Mouse (Mus musculus) midbrain, embryonic 11.5 days (tissue): Measurements from ENCODE around the gene Sohlh2. TPM values are rescaled to one million over a fixed set of nuclear protein-coding genes. Genes with fewer than 3 reads are reported as not detected.

Source experiments
- ATAC-seq: fragments of 200-750 bp; cut with Nextera tagmentation; 2 replicates; pipeline ENCODE4 v1.8.0; 2017; ENCODE audit warnings: moderate TSS enrichment, moderate library complexity; ENCODE audit not compliant: low FRiP score
- DNase-seq: peaks from one replicate; pipeline ENCODE4 v3.0.0; 2015; ENCODE audit warnings: low spot score; ENCODE audit errors: missing footprints
- H3K27ac ChIP-seq: fragments of 300-500 bp; sonication (generic); 2 replicates; pipeline ENCODE4 v1.5.1; 2014; ENCODE audit warnings: low read depth, low read length
- H3K27me3 ChIP-seq: fragments of 300-500 bp; sonication (generic); 2 replicates; pipeline ENCODE4 v1.6.1; 2014; ENCODE audit warnings: mild to moderate bottlenecking, low read length, moderate library complexity, mixed read lengths; ENCODE audit not compliant: control insufficient read depth, insufficient read depth
- H3K36me3 ChIP-seq: fragments of 300-500 bp; sonication (generic); 2 replicates; pipeline ENCODE4 v1.6.1; 2014; ENCODE audit warnings: mild to moderate bottlenecking, low read length, moderate library complexity, mixed read lengths; ENCODE audit not compliant: control insufficient read depth, insufficient read depth
- H3K4me1 ChIP-seq: fragments of 300-500 bp; sonication (generic); 2 replicates; pipeline ENCODE4 v1.6.1; 2014; ENCODE audit warnings: low read length; ENCODE audit not compliant: control insufficient read depth, insufficient read depth
- H3K4me2 ChIP-seq: fragments of 300-500 bp; sonication (generic); 2 replicates; pipeline ENCODE4 v1.6.1; 2014; ENCODE audit warnings: mild to moderate bottlenecking, moderate library complexity
- H3K4me3 ChIP-seq: fragments of 300-500 bp; sonication (generic); 2 replicates; pipeline ENCODE4 v1.5.1; 2014; ENCODE audit warnings: low read depth, low read length
- H3K9ac ChIP-seq: fragments of 300-500 bp; sonication (generic); 2 replicates; pipeline ENCODE4 v1.6.1; 2014; ENCODE audit warnings: low read length
- H3K9me3 ChIP-seq: fragments of 300-500 bp; sonication (generic); 2 replicates; pipeline ENCODE4 v1.6.1; 2016; ENCODE audit warnings: low read length; ENCODE audit not compliant: control insufficient read depth
- WGBS: fragments of 180-500 bp; shearing (Covaris S2); extraction: QIAGEN DNeasy Blood & Tissue Kit; methylation state at CpG from one replicate; pipeline ENCODE4 v1.1.7; 2014; 5-methylcytosine and 5-hydroxymethylcytosine counted together
- microRNA-seq: library from miRNA; unstranded; fragments of <30 nt; microRNA quantifications from one replicate; pipeline ENCODE4, GENCODE M21; 2017
- polyA plus RNA-seq: library from polyadenylated mRNA; unstranded; fragments of >200 nt; fragmentation: Nextera tagmentation; extraction: Ambion mirVana; gene quantifications from 2 replicates; pipeline ENCODE4 v1.2.1, GENCODE M21; 2014

The Sohlh2 gene
- polyA plus RNA-seq, 1 experiment from 2014 or later: not detected

- no peak overlapping the region for H3K4me2 ChIP-seq
- no peaks in the 10 kb centered on the region for H3K9me3 ChIP-seq
- H3K27ac ChIP-seq: no peak overlapping the region
- H3K36me3 ChIP-seq: peaks cover 3% of the 10 kb centered on the region; the same call in 1 of the 2 replicates
- no peak overlapping the region for H3K4me3 ChIP-seq
- 85% methylated on average over 12 of the region's 12 CpGs for WGBS
- DNase-seq (no peak), ATAC-seq (no peak)
- H3K27me3 ChIP-seq: no peaks in the 10 kb centered on the region
- no peak overlapping the region for H3K9ac ChIP-seq
- H3K4me1 ChIP-seq: peaks cover 11% of the 10 kb centered on the region; the same call in 1 of the 2 replicates
These were observed 64.9 kb downstream of the Sohlh2 start for GRCm38 (mm10) chr3:55246618-55247272.

GRCm38 (mm10) chr3:55248048-55248447 is 66.2 kb downstream of the Sohlh2 start:
- H3K36me3 ChIP-seq: peaks cover 3% of the 10 kb centered on the region; the same call in 1 of the 2 replicates
- H3K4me1 ChIP-seq: peaks cover 6% of the 10 kb centered on the region; the same call in 1 of the 2 replicates
- no peak overlapping the region for H3K27ac ChIP-seq
- WGBS: 93% methylated on average over 3 of the region's 3 CpGs
- no peak overlapping the region for H3K4me3 ChIP-seq
- DNase-seq (no peak), ATAC-seq (no peak)
- no peaks in the 10 kb centered on the region for H3K27me3 ChIP-seq
- no peak overlapping the region for H3K4me2 ChIP-seq
- no peak overlapping the region for H3K9ac ChIP-seq
- no peaks in the 10 kb centered on the region for H3K9me3 ChIP-seq

- ATAC-seq: no peak
- 83% methylated on average over 6 of the region's 6 CpGs for WGBS
These were observed 66.7 kb downstream of the Sohlh2 start for GRCm38 (mm10) chr3:55248508-55248907.

GRCm38 (mm10) chr3:55250631-55251030 is 68.8 kb downstream of the Sohlh2 start:
- DNase-seq (no peak), ATAC-seq (no peak)
- Histone ChIP-seq H3K4me3 (no peak overlapping the region), H3K4me1 (no peaks in the 10 kb centered on the region), H3K27ac (no peak overlapping the region), H3K9ac (no peak overlapping the region), H3K27me3 (no peaks in the 10 kb centered on the region), H3K9me3 (no peaks in the 10 kb centered on the region), H3K4me2 (no peak overlapping the region), H3K36me3 (peaks cover 3% of the 10 kb centered on the region; the same call in 1 of the 2 replicates)
- 92% methylated on average over 2 of the region's 2 CpGs for WGBS

More at GRCm38 (mm10) chr3:55248508-55248907, 66.7 kb downstream of the Sohlh2 start:
- H3K9me3 ChIP-seq: no peaks in the 10 kb centered on the region
- H3K27me3 ChIP-seq: no peaks in the 10 kb centered on the region
- H3K4me3 ChIP-seq: no peak overlapping the region
- peaks cover 3% of the 10 kb centered on the region; the same call in 1 of the 2 replicates for H3K36me3 ChIP-seq
- no peak overlapping the region for H3K27ac ChIP-seq
- no peak overlapping the region for H3K4me2 ChIP-seq
- H3K4me1 ChIP-seq: peaks cover 5% of the 10 kb centered on the region; the same call in 1 of the 2 replicates
- no peak for DNase-seq
- no peak overlapping the region for H3K9ac ChIP-seq

Small RNAs within 50 kb of the gene (microRNA-seq; reads per million reads assigned to microRNA genes)
- not detected for gene Gm22029

Other genes with a start within 250 kb of the Sohlh2 start
- 2.3 and 2.6 TPM in 2 replicates for gene Ccna1, start 126.5 kb upstream of the Sohlh2 start, polyA plus RNA-seq
- 41.1 and 46.3 TPM in 2 replicates for gene Spg20, start 69.9 kb upstream of the Sohlh2 start, polyA plus RNA-seq
- gene Ccdc169, start 44.7 kb upstream of the Sohlh2 start, polyA plus RNA-seq: 0.15 TPM in 1 of 2 replicates, not detected in the other
- gene Dclk1, start 60.3 kb downstream of the Sohlh2 start, polyA plus RNA-seq: 63.2 and 66.7 TPM in 2 replicates